Mouse (Mus musculus) bone marrow, adult 2 months (tissue): ENCODE results near the gene Tmcc3. TPM values are rescaled to one million over a fixed set of nuclear protein-coding genes. Genes with fewer than 3 reads are reported as not detected.

Experiments
- H3K27ac ChIP-seq: fragments of 200-500 bp; 2 replicates; pipeline ENCODE4 v1.5.1; 2012; ENCODE audit warnings: low read depth, mild to moderate bottlenecking, control low read depth, inconsistent platforms, low read length; ENCODE audit not compliant: control insufficient read depth, poor library complexity, insufficient read depth
- H3K4me1 ChIP-seq: fragments of 200-500 bp; 2 replicates; pipeline ENCODE4 v1.6.1; 2011; ENCODE audit warnings: low read length; ENCODE audit not compliant: control insufficient read depth, insufficient read depth
- H3K4me3 ChIP-seq: fragments of 200-500 bp; replicated peaks from 2 replicates; pipeline ENCODE3; 2011; ENCODE audit warnings: mild to moderate bottlenecking, low read depth, low read length, control low read depth; ENCODE audit not compliant: control insufficient read depth
- CTCF ChIP-seq: fragments of 200-500 bp; IDR thresholded peaks from 2 replicates; pipeline ENCODE4 v1.5.1; 2011; ENCODE audit warnings: low read length, control low read depth; ENCODE audit not compliant: control insufficient read depth, insufficient read depth
- POLR2A ChIP-seq: fragments of 200-500 bp; IDR thresholded peaks from 2 replicates; pipeline ENCODE4 v1.6.1; 2011; ENCODE audit warnings: low read depth, mild to moderate bottlenecking, control low read depth, low read length, borderline replicate concordance; ENCODE audit not compliant: control insufficient read depth
- WGBS: fragments of 180-500 bp; shearing (Covaris S2); methylation state at CpG from one replicate; pipeline ENCODE4 v1.1.7; 2018; 5-methylcytosine and 5-hydroxymethylcytosine counted together
- polyA plus RNA-seq: library from polyadenylated mRNA; stranded (reverse); fragments of >200 nt; gene quantifications from 2 replicates; pipeline ENCODE4 v1.2.4, GENCODE M21; 2011; ENCODE audit warnings: low replicate concordance; ENCODE audit not compliant: missing spikeins, insufficient read depth, insufficient read length

The Tmcc3 gene
- polyA plus RNA-seq, 1 experiment, result 5.9 TPM

GRCm38 (mm10) chr10:94294933-94295750 lies 16.6 kb upstream of the Tmcc3 start:
- 68% methylated on average over 6 of the region's 6 CpGs for WGBS
- TF ChIP-seq POLR2A (no peak), CTCF (no peak)
- H3K4me1 ChIP-seq, result no peaks in the 10 kb centered on the region
- H3K27ac ChIP-seq, result no peak overlapping the region
- H3K4me3 ChIP-seq, result no peak overlapping the region

- Histone ChIP-seq H3K4me1 (no peaks in the 10 kb centered on the region), H3K27ac (no peak overlapping the region), H3K4me3 (no peak overlapping the region)
- 86% methylated on average over 5 of the region's 5 CpGs for WGBS
- TF ChIP-seq CTCF (no peak), POLR2A (no peak)
Observed at GRCm38 (mm10) chr10:94295923-94296605, 15.7 kb upstream of the Tmcc3 start.

GRCm38 (mm10) chr10:94298471-94298870 lies 13.3 kb upstream of the Tmcc3 start, which contains the start of gene Gm4792:
Gene Gm4792 (minus strand): TSS chr10:94298703.
- Histone ChIP-seq H3K4me1 (no peaks in the 10 kb centered on the region), H3K4me3 (no peak within 1 kb of the TSS), H3K27ac (no peak within 1 kb of the TSS)
- 73% methylated on average over 3 of the region's 3 CpGs for WGBS
- TF ChIP-seq POLR2A, result no peak

GRCm38 (mm10) chr10:94299301-94299700 lies 12.4 kb upstream of the Tmcc3 start:
- WGBS, result 96% methylated on average over 2 of the region's 2 CpGs
- Histone ChIP-seq H3K27ac (no peak overlapping the region), H3K4me3 (no peak overlapping the region), H3K4me1 (no peaks in the 10 kb centered on the region)
- TF ChIP-seq POLR2A (no peak), CTCF (no peak)

- TF ChIP-seq CTCF, result no peak
- TF ChIP-seq POLR2A, result no peak
- H3K4me3 ChIP-seq, result no peak overlapping the region
- H3K4me1 ChIP-seq, result no peaks in the 10 kb centered on the region
Observed at GRCm38 (mm10) chr10:94304064-94304657, 7.6 kb upstream of the Tmcc3 start.

GRCm38 (mm10) chr10:94305526-94305925 lies 6.2 kb upstream of the Tmcc3 start:
- H3K4me1 ChIP-seq, result no peaks in the 10 kb centered on the region
- WGBS, result 53% methylated on average over 5 of the region's 5 CpGs
- TF ChIP-seq CTCF (no peak), POLR2A (no peak)

More at GRCm38 (mm10) chr10:94304064-94304657, 7.6 kb upstream of the Tmcc3 start:
- WGBS, result 74% methylated on average over 9 of the region's 9 CpGs
- H3K27ac ChIP-seq, result no peak overlapping the region

GRCm38 (mm10) chr10:94310499-94311267 lies 1.1 kb upstream of the Tmcc3 start:
- 42% methylated on average over 9 of the region's 9 CpGs for WGBS
- Histone ChIP-seq H3K4me1 (no peaks in the 10 kb centered on the region), H3K27ac (no peak overlapping the region), H3K4me3 (no peak overlapping the region)
- no peak for TF ChIP-seq CTCF
- no peak for TF ChIP-seq POLR2A

More at GRCm38 (mm10) chr10:94305526-94305925, 6.2 kb upstream of the Tmcc3 start:
- no peak overlapping the region for H3K27ac ChIP-seq
- H3K4me3 ChIP-seq, result no peak overlapping the region
